Mouse (Mus musculus): ENCODE measurements around the gene Pde4b.

DNA sequence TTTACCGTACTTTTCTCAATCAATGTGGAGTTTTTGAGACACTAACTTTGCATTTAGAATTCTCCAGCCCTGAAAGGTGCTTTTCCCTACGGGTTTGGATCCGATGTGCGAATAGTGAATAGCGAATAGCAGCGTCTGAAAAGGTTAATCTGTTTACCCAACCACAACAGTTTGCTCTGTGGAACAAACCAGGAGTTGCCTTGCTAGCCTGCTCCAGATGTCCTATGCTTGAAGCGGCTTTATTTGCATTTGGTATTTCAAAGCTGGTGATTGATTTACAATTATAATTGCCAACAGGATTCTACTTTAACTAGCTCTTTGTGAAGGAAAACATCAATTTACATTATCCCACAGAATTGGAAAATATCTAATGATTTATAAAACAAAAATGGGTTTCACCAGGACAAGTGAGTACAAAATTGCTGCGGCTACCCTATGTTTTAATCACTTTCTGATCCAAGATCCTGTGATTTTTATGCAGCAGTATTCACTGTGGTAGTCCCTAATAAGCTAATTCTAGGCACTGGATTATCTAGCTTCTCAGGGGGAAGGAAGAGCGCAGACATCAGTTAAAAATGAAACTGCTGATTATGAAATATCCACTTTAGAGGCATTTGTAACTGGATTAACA lies 280.9 kb downstream of the Pde4b start:
- no peak for TF ChIP-seq CTCF (IDR thresholded peaks at IDR 0.05; ENCODE audit: control insufficient read depth, insufficient read depth, low read length)
- TF ChIP-seq POLR2A (IDR thresholded peaks at IDR 0.05; ENCODE audit: borderline replicate concordance, control insufficient read depth, low read depth, low read length) = no peak
